Mouse (Mus musculus) small intestine, adult 2 months (tissue): ENCODE measurements around the gene Rtf1.

Experiments used
- CTCF ChIP-seq: fragments of 200-500 bp; IDR thresholded peaks from 2 replicates; pipeline ENCODE4 v1.5.1; 2012; ENCODE audit warnings: low read depth, mild to moderate bottlenecking, control low read depth, inconsistent platforms, low read length, moderate library complexity, mixed read lengths; ENCODE audit not compliant: insufficient replicate concordance, insufficient read length; ENCODE audit errors: extremely low read depth
- POLR2A ChIP-seq: fragments of 200-500 bp; IDR thresholded peaks from 2 replicates; pipeline ENCODE4 v1.6.1; 2012; ENCODE audit warnings: low read depth, mild to moderate bottlenecking, control low read depth, inconsistent platforms, low read length, moderate library complexity

- TF ChIP-seq POLR2A (no peak), CTCF (no peak)
Observed at GRCm38 (mm10) chr2:119749260-119749659, 74.4 kb downstream of the Rtf1 start.
